Mouse (Mus musculus) small intestine, adult 2 months (tissue): ENCODE measurements around the gene Ddx27. TPM values are rescaled to one million over a fixed set of nuclear protein-coding genes. Genes with fewer than 3 reads are reported as not detected.

Experiments
- H3K27ac ChIP-seq: fragments of 200-500 bp; 2 replicates; pipeline ENCODE4 v1.5.1; 2012; ENCODE audit warnings: low read depth, low read length, control low read depth, inconsistent platforms; ENCODE audit not compliant: insufficient read depth
- H3K27me3 ChIP-seq: fragments of 200-500 bp; 2 replicates; pipeline ENCODE4 v1.6.1; 2012; ENCODE audit warnings: mild to moderate bottlenecking, moderate library complexity, low read length, inconsistent platforms; ENCODE audit not compliant: control insufficient read depth, insufficient read depth
- H3K36me3 ChIP-seq: fragments of 200-500 bp; 2 replicates; pipeline ENCODE4 v1.6.1; 2012; ENCODE audit warnings: mild to moderate bottlenecking, low read length, control low read depth, inconsistent platforms; ENCODE audit not compliant: control insufficient read depth, insufficient read depth
- H3K4me1 ChIP-seq: fragments of 200-500 bp; 2 replicates; pipeline ENCODE4 v1.6.1; 2012; ENCODE audit warnings: low read length, inconsistent platforms, mixed read lengths; ENCODE audit not compliant: control insufficient read depth, insufficient read depth, insufficient read length
- H3K4me3 ChIP-seq: fragments of 200-500 bp; 2 replicates; pipeline ENCODE4 v1.5.1; 2012; ENCODE audit warnings: low read depth, mild to moderate bottlenecking, control low read depth, inconsistent platforms, low read length, moderate library complexity
- CTCF ChIP-seq: fragments of 200-500 bp; IDR thresholded peaks from 2 replicates; pipeline ENCODE4 v1.5.1; 2012; ENCODE audit warnings: low read depth, mild to moderate bottlenecking, control low read depth, inconsistent platforms, low read length, moderate library complexity, mixed read lengths; ENCODE audit not compliant: insufficient replicate concordance, insufficient read length; ENCODE audit errors: extremely low read depth
- POLR2A ChIP-seq: fragments of 200-500 bp; IDR thresholded peaks from 2 replicates; pipeline ENCODE4 v1.6.1; 2012; ENCODE audit warnings: low read depth, mild to moderate bottlenecking, control low read depth, inconsistent platforms, low read length, moderate library complexity
- WGBS: fragments of 180-500 bp; shearing (Covaris S2); methylation state at CpG from one replicate; pipeline ENCODE4 v1.1.7; 2018; 5-methylcytosine and 5-hydroxymethylcytosine counted together
- polyA plus RNA-seq: library from polyadenylated mRNA; depleted of rRNA; stranded (reverse); fragments of >200 nt; gene quantifications from 2 replicates; pipeline ENCODE4 v1.2.3, GENCODE M21; 2012

Gene Ddx27
- polyA plus RNA-seq, 1 experiment, result 14.7 TPM

DNA sequence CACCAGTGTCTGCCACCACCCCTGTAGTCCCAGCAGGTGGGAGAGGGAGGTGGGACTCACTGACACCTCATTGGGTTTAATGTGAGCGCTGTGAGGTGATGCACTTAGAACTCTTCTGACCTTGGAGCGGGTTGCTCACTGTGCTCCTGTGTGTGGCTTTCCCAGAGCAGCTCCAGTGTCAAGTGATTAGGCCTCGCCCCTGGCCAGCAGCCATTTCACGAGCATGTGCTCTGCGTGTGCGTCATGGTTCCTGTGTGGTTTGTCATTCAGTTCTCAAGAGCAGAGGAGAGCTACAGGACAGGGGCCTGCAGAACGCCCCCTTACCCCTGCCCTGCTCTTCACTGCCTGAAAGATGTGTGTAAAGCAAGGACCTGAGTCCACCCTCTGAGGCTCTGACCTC lies 13.6 kb downstream of the Ddx27 start:
- Histone ChIP-seq H3K36me3 (peaks cover 54% of the 10 kb centered on the region), H3K27ac (no peak overlapping the region), H3K4me3 (no peak overlapping the region), H3K4me1 (no peaks in the 10 kb centered on the region), H3K27me3 (no peaks in the 10 kb centered on the region)
- no peak for TF ChIP-seq CTCF
- TF ChIP-seq POLR2A, result no peak
- 88% methylated on average over 7 of the region's 7 CpGs for WGBS

- Histone ChIP-seq H3K4me3 (no peak overlapping the region), H3K36me3 (peaks cover 58% of the 10 kb centered on the region), H3K4me1 (no peaks in the 10 kb centered on the region), H3K27ac (no peak overlapping the region), H3K27me3 (no peaks in the 10 kb centered on the region)
- 96% methylated on average over 4 of the region's 4 CpGs for WGBS
- TF ChIP-seq CTCF, result no peak
- TF ChIP-seq POLR2A, result no peak
These were observed 15.5 kb downstream of the Ddx27 start for GRCm38 (mm10) chr2:167030507-167030906.

- Histone ChIP-seq H3K4me1 (no peaks in the 10 kb centered on the region; the same call in 1 of the 2 replicates), H3K36me3 (peaks cover 86% of the 10 kb centered on the region)
- 94% methylated on average over 12 of the region's 12 CpGs for WGBS
These were observed 22.7 kb downstream of the Ddx27 start for GRCm38 (mm10) chr2:167037710-167038109.

DNA sequence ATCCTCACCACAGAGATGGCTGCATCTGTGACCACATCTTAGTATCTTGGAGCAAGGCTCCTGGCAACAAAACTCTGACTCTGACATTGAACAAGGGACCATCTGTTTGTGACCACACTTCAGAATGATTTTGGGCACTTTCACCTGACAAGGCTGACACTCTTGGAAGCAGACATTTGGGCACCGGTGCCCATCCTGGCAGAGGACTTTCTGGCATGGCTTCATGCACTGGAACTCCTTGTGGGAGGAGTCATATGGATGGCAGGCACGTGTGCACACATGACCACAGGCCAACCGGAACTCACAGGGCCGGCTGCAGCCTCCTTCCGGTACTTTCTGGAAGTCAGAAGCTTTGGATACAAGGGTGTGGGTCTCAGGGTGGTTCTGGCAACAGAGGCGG lies 23.3 kb downstream of the Ddx27 start:
- TF ChIP-seq CTCF (no peak), POLR2A (no peak)
- 78% methylated on average over 6 of the region's 6 CpGs for WGBS
- no peak overlapping the region for H3K27ac ChIP-seq
- no peaks in the 10 kb centered on the region for H3K27me3 ChIP-seq
- peaks cover 92% of the 10 kb centered on the region for H3K36me3 ChIP-seq
- no peak overlapping the region for H3K4me3 ChIP-seq
- no peaks in the 10 kb centered on the region; the same call in 1 of the 2 replicates for H3K4me1 ChIP-seq

More at GRCm38 (mm10) chr2:167037710-167038109, 22.7 kb downstream of the Ddx27 start:
- Histone ChIP-seq H3K27me3 (no peaks in the 10 kb centered on the region), H3K4me3 (no peak overlapping the region), H3K27ac (no peak overlapping the region)
- no peak for TF ChIP-seq POLR2A
- no peak for TF ChIP-seq CTCF

DNA sequence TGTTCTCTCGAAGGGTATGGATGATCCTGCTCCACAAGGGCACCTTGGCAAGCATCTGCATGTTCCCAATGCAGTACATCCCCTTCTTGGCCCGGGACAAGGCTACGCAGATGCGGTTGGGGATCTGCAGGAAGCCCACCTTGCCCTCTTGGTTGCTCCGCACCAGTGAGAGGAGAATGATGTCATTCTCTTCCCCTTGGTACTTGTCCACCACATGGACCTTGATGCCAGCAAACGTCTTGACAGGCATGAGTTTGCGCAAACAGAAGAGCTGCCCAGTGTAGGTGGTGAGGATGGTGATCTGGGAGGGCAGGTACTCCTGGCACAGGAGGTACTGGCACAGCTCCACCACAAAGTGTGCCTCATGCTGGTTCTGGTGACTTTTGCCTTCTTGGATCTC lies 23.7 kb downstream of the Ddx27 start:
- Histone ChIP-seq H3K4me1 (no peaks in the 10 kb centered on the region; the same call in 1 of the 2 replicates), H3K27ac (no peak overlapping the region), H3K27me3 (no peaks in the 10 kb centered on the region), H3K4me3 (no peak overlapping the region), H3K36me3 (peaks cover 93% of the 10 kb centered on the region)
- 86% methylated on average over 7 of the region's 7 CpGs for WGBS
- TF ChIP-seq POLR2A (no peak), CTCF (no peak)

- Histone ChIP-seq H3K36me3 (peaks cover 97% of the 10 kb centered on the region), H3K4me3 (no peak overlapping the region), H3K27ac (no peak overlapping the region), H3K27me3 (no peaks in the 10 kb centered on the region), H3K4me1 (no peaks in the 10 kb centered on the region; the same call in 1 of the 2 replicates)
- TF ChIP-seq POLR2A (no peak), CTCF (no peak)
- 88% methylated on average over 8 of the region's 8 CpGs for WGBS
These were observed 24.4 kb downstream of the Ddx27 start for GRCm38 (mm10) chr2:167039386-167039785.

DNA sequence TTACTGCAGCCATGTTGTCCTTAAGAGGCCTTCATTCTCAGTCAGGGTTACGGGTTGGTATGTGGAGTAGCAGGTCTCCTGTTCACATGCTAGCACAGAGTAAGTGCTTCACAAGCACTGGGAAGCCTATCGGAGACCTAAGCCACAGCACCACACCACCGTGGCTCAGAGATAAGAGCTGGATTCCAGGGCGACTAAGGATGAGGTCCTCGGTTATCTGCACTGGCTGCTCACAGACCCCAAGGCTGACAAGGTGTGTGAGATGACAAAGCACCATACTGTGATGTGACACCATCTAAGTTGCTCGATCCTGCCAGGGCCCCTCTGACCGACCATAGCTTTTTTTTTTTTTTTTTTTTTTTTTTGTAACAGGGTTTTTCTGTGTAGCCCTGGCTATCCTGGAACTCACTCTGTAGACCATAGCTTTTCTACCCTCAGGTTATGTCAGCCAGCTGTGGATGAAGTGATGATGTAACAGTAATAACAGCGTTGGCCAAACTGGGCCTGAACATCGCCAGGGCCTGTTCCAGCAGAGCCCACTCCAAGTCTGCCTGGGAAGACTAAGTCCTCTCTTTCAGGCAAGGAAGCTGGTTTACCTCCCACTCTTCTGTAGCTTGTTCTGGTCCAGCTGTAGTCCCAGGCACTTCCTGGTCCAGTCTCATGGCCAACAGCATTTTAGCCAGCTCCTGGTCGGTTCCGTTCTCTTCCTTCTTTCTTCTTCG lies 28.6 kb downstream of the Ddx27 start:
- TF ChIP-seq CTCF, result no peak
- peaks cover 89% of the 10 kb centered on the region for H3K36me3 ChIP-seq
- no peaks in the 10 kb centered on the region; the same call in 1 of the 2 replicates for H3K4me1 ChIP-seq
- H3K27ac ChIP-seq, result no peak overlapping the region
- H3K27me3 ChIP-seq, result no peaks in the 10 kb centered on the region
- 80% methylated on average over 12 of the region's 12 CpGs for WGBS
- H3K4me3 ChIP-seq, result no peak overlapping the region
